Mouse (Mus musculus) bone marrow macrophage, adult 2 months (primary cell): Measurements from ENCODE around the gene Cradd. TPM values are rescaled to one million over a fixed set of nuclear protein-coding genes. Genes with fewer than 3 reads are reported as not detected.

ENCODE experiments used
- H3K27ac ChIP-seq: 2 replicates; pipeline ENCODE4 v1.5.1; 2012; ENCODE audit warnings: low read depth, low read length; ENCODE audit not compliant: insufficient read depth
- H3K4me1 ChIP-seq: 2 replicates; pipeline ENCODE4 v1.6.1; 2012; ENCODE audit warnings: low read length; ENCODE audit not compliant: control insufficient read depth, insufficient read depth
- H3K4me3 ChIP-seq: 2 replicates; pipeline ENCODE4 v1.5.1; 2012; ENCODE audit warnings: mild to moderate bottlenecking, low read length, moderate library complexity; ENCODE audit not compliant: insufficient read depth
- CTCF ChIP-seq: IDR thresholded peaks from 2 replicates; pipeline ENCODE4 v1.5.1; 2012; ENCODE audit warnings: low read depth, mild to moderate bottlenecking, low read length, moderate library complexity
- POLR2A ChIP-seq: IDR thresholded peaks from 2 replicates; pipeline ENCODE4 v1.6.1; 2012; ENCODE audit warnings: mild to moderate bottlenecking, low read depth, low read length, borderline replicate concordance
- polyA plus RNA-seq: library from polyadenylated mRNA; stranded (reverse); fragments of >200 nt; gene quantifications from 2 replicates; pipeline ENCODE4 v1.2.4, GENCODE M21; 2012; ENCODE audit not compliant: missing spikeins, insufficient read depth, insufficient read length

The Cradd gene
- polyA plus RNA-seq, 1 experiment = 12.2 TPM

DNA sequence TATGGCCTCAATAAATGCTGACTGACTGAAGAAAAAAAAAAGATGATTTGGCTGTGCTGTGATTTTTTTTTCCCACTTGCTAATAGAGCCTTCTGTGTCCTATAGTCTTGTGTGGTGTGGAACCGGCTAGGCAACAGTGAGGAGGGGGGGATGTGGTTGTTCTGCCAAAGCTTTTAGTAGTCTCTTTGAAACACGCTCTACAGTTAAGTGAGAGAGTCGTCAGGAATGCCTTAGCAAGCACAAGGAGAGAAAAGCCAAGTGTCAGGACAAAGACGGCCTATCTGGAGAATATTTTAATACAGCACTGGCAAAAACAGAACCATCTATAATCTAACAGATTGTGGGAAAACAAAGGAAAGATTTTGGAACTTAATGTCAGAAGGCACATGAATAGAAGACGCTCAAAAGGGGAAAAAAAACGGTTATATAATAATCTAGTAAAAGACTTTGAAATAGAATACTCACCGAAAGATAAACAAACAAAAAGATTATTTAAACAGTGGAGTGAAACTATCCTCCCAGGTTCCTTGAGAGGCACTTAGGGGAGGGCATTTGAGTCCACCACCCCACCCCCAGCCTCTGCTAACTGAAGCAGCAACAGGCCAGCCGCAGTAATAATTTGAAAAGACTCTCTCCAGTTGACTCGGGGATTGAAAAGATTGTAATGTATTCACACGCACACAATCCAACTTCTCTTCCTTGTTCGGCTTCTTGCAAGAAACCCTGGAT, 16.9 kb downstream of the Cradd start:
- no peak overlapping the region for H3K4me3 ChIP-seq
- H3K27ac ChIP-seq = no peak overlapping the region
- H3K4me1 ChIP-seq = peaks cover 2% of the 10 kb centered on the region; the same call in 1 of the 2 replicates
- TF ChIP-seq CTCF = no peak
- TF ChIP-seq POLR2A = no peak

DNA sequence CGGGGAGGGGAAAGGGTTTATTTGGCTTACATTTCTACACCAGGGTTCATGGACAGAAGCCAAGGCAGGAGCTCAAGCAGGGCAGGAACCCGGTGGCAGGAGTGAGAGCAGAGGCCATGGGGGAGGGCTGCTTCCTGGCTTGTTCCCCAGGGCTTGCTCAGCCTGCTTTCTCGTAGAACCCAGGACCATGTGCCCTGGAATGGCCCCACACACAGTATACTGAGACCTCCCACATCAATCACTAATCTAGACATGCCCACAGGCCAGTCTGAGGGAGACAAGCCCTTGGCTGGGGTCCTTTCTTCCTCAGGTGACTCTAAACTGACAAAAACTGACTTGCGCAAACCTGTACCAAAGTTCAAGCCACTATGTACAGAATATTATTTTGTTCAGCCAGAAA, 19.7 kb downstream of the Cradd start:
- Histone ChIP-seq H3K4me1 (peaks cover 15% of the 10 kb centered on the region), H3K4me3 (no peak overlapping the region), H3K27ac (no peak overlapping the region)
- TF ChIP-seq CTCF (no peak), POLR2A (no peak)

DNA sequence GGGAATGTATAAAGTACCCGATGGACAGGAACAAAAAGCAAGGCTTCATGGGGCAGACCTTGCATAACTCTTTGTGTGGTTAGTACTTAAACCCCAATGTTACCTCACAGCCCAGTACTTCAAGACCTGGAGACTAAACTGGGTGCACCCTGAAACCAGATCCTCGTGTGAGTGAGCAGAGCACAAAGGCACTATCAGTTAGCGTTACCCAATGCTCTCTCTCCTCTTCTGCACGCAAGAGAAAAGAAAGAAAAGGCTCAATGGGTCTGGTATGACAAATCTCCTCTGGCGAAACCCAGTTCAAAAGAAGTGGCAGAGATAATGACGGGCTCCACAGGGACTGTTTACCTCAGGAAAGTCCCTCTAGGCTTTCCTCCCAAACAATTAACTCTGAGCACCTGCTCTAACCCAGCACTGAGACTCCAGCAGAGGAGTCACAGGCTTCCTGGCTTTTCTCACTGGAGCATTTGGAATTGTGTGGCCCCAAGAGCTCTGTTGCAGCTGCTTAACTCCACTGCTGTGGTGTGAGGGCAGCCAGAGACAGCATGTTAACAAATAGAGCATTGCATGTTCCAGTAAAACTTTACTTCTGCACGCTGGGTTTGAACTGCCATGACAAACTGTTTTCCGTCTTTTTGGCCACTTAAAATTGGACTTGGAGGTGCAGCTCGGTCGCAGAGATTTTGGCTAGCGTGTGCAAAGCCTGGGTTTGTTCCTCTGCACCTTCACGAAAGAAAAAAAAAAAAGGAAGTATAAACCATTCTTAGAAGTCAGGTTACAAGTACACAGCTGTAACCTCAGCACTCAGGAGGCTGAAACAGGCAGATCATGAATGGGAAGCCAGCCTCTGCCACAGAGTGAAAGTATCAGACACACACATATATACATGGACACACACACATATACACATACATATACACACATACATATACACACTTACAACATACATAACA, 21.4 kb downstream of the Cradd start:
- Histone ChIP-seq H3K4me3 (no peak overlapping the region), H3K4me1 (peaks cover 24% of the 10 kb centered on the region)

DNA sequence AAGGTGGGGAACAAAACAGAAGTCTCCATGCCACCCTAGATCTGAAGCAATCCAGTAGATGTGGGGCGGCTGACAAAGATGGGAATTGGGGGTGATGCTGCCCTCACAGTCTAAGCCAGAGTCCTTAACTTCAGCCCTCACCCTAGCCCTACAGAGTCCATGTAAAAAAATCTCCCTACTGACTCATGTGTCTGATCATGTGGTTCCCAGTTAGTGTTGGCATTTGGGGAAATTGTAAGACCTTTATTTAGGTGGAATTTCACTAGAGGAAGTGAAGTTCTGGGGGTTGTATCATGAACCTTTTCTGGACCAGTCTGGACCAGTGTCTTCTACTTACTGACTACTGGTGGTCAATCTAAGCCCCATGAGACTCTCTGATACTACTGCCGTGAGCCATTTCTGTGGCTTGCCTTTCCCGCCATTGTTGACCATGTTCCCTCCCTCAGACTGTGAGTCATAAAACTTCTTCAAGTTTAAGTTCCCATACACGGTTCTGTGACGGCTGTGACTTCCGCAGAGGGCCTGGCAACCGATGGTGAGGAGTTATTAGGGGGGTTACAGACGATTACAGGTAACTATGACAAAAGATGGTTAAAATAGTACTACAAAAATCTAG, 23.6 kb downstream of the Cradd start:
- H3K4me1 ChIP-seq = peaks cover 28% of the 10 kb centered on the region
- H3K27ac ChIP-seq = peak overlapping the region; percentile 14; the same call in 1 of the 2 replicates
- TF ChIP-seq CTCF (no peak), POLR2A (no peak)
- no peak overlapping the region for H3K4me3 ChIP-seq

More for the DNA sequence above, 21.4 kb downstream of the Cradd start:
- TF ChIP-seq CTCF (no peak), POLR2A (no peak)
- no peak overlapping the region for H3K27ac ChIP-seq

DNA sequence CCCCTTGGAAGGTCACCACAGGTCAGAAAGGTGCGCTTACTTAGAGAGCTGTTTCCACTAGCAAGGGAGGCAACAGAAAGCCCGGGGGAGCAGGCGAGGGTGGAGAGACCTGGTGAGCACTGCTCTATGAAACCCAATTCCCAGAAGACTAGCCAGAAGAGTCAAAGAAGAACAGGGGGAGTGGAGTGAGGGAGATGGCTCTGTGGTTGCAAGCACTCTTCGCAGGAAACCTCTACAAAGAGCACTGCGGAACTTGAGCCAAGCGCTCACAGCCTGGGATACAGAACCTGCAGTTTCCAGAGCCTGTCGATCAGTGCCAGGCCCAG, 24.2 kb downstream of the Cradd start:
- TF ChIP-seq POLR2A (no peak), CTCF (no peak)
- Histone ChIP-seq H3K4me3 (no peak overlapping the region), H3K27ac (peak overlapping the region; percentile 14; the same call in 1 of the 2 replicates), H3K4me1 (peaks cover 28% of the 10 kb centered on the region)

DNA sequence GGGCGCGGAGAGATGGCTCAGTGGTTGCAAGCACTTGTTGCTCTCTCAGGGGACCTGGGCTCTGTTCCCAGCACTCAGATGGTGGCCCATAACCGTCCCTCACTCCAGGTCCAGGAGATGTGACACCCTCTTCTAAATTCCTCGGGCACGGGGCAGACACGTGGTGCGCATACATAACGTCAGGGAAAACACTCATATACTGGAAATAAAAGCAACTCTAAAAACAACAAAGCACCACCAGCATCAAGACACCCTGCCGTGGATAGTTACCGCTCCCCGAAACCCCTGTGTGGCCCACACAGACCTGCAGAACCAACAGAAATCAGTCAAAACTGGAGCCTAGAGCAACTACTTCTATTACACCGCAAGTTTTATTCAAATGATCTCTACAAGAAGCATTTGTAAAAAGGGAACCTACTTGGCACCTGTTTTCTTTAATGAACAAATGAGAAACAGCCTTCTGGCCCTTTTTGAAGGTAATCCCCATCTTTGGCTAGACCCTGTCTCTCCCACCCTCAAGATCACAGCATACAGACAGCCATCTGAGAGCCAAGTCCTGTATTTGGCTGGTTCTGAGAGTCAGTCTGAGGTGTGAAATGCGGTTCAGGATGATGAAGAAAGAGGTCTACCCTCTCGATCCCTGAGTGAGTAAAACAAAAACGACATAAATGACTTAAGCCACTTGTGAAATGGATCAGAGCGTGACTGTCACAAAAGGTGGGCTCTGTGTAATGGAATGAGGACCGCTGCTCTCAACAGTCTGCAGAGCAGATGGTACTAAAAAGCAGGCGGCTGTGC, 24.7 kb downstream of the Cradd start:
- no peak for TF ChIP-seq POLR2A
- TF ChIP-seq CTCF = no peak
- Histone ChIP-seq H3K4me1 (peaks cover 28% of the 10 kb centered on the region), H3K4me3 (no peak overlapping the region), H3K27ac (no peak overlapping the region)

DNA sequence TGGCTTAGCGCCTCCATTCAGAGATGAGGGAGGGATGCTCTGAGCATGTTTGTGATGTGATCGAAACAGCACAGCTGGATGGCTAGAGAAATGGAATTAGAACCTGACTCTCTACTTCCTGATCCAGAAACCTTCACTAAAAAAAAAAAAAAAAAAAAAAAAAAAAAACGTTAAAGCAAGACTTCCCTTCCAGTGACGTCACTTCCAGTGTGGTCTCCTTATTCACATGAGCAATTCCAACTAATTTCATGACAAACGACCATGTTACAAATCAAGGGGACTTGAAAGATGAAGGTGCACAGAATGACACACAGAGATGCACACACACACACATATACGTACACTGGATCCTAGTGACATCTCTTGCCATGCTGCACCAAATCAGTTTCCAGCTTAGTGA, 25.4 kb downstream of the Cradd start:
- TF ChIP-seq POLR2A = no peak
- no peak for TF ChIP-seq CTCF
- peaks cover 28% of the 10 kb centered on the region for H3K4me1 ChIP-seq
- no peak overlapping the region for H3K27ac ChIP-seq
- no peak overlapping the region for H3K4me3 ChIP-seq

DNA sequence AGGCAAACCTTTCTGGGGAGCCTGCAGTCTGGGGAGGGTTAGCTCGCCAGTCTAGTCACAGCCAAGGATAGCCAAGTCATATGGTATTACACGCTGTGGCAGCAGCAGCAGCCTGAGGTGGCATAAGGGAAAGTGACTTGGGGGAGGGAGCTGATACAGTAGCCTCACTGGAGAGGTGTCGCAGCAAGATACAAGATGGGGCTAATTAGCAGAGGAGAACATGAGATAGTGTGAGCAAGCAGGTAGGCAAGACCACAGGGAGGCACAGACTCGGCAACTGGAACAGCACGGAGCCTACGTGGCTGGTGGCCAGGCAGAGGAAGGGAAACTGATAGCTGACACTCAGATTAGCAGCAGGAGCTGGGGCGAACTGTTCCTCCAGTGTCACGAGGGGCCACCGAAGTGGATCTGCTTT, 26.2 kb downstream of the Cradd start:
- H3K4me3 ChIP-seq = no peak overlapping the region
- peaks cover 28% of the 10 kb centered on the region for H3K4me1 ChIP-seq
- TF ChIP-seq CTCF = no peak
- no peak for TF ChIP-seq POLR2A
- no peak overlapping the region for H3K27ac ChIP-seq

DNA sequence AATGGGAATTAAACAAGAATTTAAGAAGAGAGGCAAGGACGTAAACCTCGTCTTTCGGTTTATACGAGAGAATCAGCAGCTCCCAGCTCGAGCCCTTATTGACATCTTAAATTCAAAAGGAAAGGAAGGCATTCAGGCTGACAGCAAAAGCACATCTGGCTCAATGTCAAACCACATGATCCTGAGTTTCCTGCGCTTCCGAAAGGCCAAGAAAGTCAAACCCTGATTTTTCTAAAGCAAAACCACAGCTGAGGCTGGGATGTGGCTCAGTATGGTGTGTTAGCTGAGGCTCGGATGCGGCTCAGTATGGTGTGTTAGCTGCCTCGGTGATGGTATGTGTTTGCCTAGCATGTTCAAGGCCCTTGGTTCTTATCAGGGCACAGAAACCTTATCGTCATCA, 26.9 kb downstream of the Cradd start:
- Histone ChIP-seq H3K4me3 (no peak overlapping the region), H3K4me1 (peaks cover 26% of the 10 kb centered on the region), H3K27ac (no peak overlapping the region)
- TF ChIP-seq POLR2A (no peak), CTCF (no peak)
